Comparison of ENCODE assay signal across 21 mouse cellular contexts in genomic region chr12:56009976-56010375, GRCm38 (mm10).
DNase-seq lines count a peak whose midpoint lies in the region; ATAC-seq and TF ChIP-seq lines count a peak whose summit lies in the region.
"Had no signal": no experiment of that assay in that cellular context is flagged by ENCODE, and none has a peak within 500 bp of the region (broad histone marks: within the 10 kb centered on the region; RNA-seq: fewer than 3 reads in every experiment).

No protein-coding gene starts in this region.

- DNase-seq in lung, embryonic 14.5 days = peak; percentile 3
- no peak for DNase-seq in lung, postnatal 10 days
- DNase-seq in fat pad, adult 2 months (ENCODE audit: extremely low read depth, low read depth, low spot score) = peak; percentile 16
- peak; percentile 3 for DNase-seq in lung, postnatal 14 days
- no peak for DNase-seq in ovary, postnatal 36 days (ENCODE audit: low spot score)
- DNase-seq: adrenal gland, adult 8-10 months; adrenal gland, postnatal 25 days; cerebellum, adult 18-20 months; cerebellum, adult 9-10 months; cerebellum, postnatal 14 days; gastrocnemius, postnatal 25 days; heart, adult 2 months; heart, postnatal 36 days had no signal

- 49% methylated on average over 4 of the region's 4 CpGs for WGBS in lung, embryonic 14.5 days
- 82% methylated on average over 4 of the region's 4 CpGs for WGBS in forebrain, embryonic 12.5 days

- no peak overlapping the region for H3K9ac ChIP-seq in lung, embryonic 14.5 days
- no peak overlapping the region for H3K9ac ChIP-seq in forebrain, embryonic 12.5 days
- H3K9ac ChIP-seq: forebrain, embryonic 15.5 days; hindbrain, embryonic 13.5 days had no signal

- H3K36me3 ChIP-seq in lung, embryonic 14.5 days (ENCODE audit: insufficient read depth) = no peaks in the 10 kb centered on the region
- H3K36me3 ChIP-seq in forebrain, embryonic 12.5 days (replicated peaks) = no peaks in the 10 kb centered on the region
- H3K36me3 ChIP-seq: forebrain, embryonic 15.5 days; heart, embryonic 10.5 days; hindbrain, embryonic 10.5 days; hindbrain, embryonic 13.5 days had no signal

- no peak overlapping the region for H3K4me3 ChIP-seq in lung, embryonic 14.5 days (ENCODE audit: low read depth, low read length)
- H3K4me3 ChIP-seq in forebrain, embryonic 12.5 days (replicated peaks) = no peak overlapping the region
- H3K4me3 ChIP-seq: forebrain, embryonic 15.5 days; heart, adult 2 months; heart, embryonic 10.5 days; hindbrain, embryonic 10.5 days; hindbrain, embryonic 13.5 days had no signal

- no peaks in the 10 kb centered on the region for H3K9me3 ChIP-seq in lung, embryonic 14.5 days (ENCODE audit: low read depth, low read length)
- H3K9me3 ChIP-seq in forebrain, embryonic 12.5 days = no peaks in the 10 kb centered on the region
- H3K9me3 ChIP-seq: forebrain, embryonic 15.5 days; heart, embryonic 10.5 days; hindbrain, embryonic 10.5 days; hindbrain, embryonic 13.5 days had no signal

- no peak for TF ChIP-seq CTCF in lung, embryonic 14.5 days (IDR thresholded peaks at IDR 0.05; ENCODE audit: low read depth)

- H3K27ac ChIP-seq in lung, embryonic 14.5 days (ENCODE audit: low read depth) = no peak overlapping the region
- H3K27ac ChIP-seq in forebrain, embryonic 12.5 days = no peak overlapping the region
- H3K27ac ChIP-seq: forebrain, embryonic 15.5 days; heart, adult 2 months; heart, embryonic 10.5 days; hindbrain, embryonic 10.5 days; hindbrain, embryonic 13.5 days; hindbrain, postnatal 0 days had no signal

- no peak overlapping the region for H3K4me2 ChIP-seq in lung, embryonic 14.5 days
- H3K4me2 ChIP-seq in forebrain, embryonic 12.5 days = no peak overlapping the region
- H3K4me2 ChIP-seq: forebrain, embryonic 15.5 days; hindbrain, embryonic 13.5 days had no signal

- no peak for ATAC-seq in lung, embryonic 14.5 days (ENCODE audit: insufficient read depth)
- no peak for ATAC-seq in forebrain, embryonic 12.5 days (ENCODE audit: low FRiP score)
- ATAC-seq: CD4-positive, CD25-positive, alpha-beta regulatory T cell, adult 4 months; forebrain, embryonic 15.5 days; hindbrain, postnatal 0 days; inflammation-experienced regulatory T-cells, adult 6 months had no signal

- no peaks in the 10 kb centered on the region for H3K4me1 ChIP-seq in lung, embryonic 14.5 days (ENCODE audit: insufficient read depth)
- peaks cover 4% of the 10 kb centered on the region for H3K4me1 ChIP-seq in forebrain, embryonic 12.5 days
- H3K4me1 ChIP-seq: heart, embryonic 10.5 days had no signal

- no peaks in the 10 kb centered on the region for H3K27me3 ChIP-seq in lung, embryonic 14.5 days (ENCODE audit: insufficient read depth, low read length)
- peaks cover 66% of the 10 kb centered on the region for H3K27me3 ChIP-seq in forebrain, embryonic 12.5 days

Comparison
In these comparisons a context has a peak if more than half of its experiments do, and no peak if none do; other contexts are left out.
1. DNase-seq: peak in lung, embryonic 14.5 days (single experiment), fat pad, adult 2 months (single experiment) and lung, postnatal 14 days (single experiment); none in lung, postnatal 10 days (single experiment) and ovary, postnatal 36 days (single experiment).